Mouse (Mus musculus): Measurements from ENCODE around the gene Ahsa1.

GRCm38 (mm10) chr12:87300441-87300690, 34.1 kb downstream of the Ahsa1 start:
- TF ChIP-seq CTCF (IDR thresholded peaks at IDR 0.05; ENCODE audit: extremely low read depth, insufficient read depth, insufficient read length, insufficient replicate concordance) (no peak), POLR2A (IDR thresholded peaks at IDR 0.05; ENCODE audit: low read depth, low read length) (no peak)
